Mouse (Mus musculus) erythroblast, embryonic 14.5 days (primary cell): ENCODE data around the gene Acvr1. TPM values are rescaled to one million over a fixed set of nuclear protein-coding genes. Genes with fewer than 3 reads are reported as not detected.

Experiments
- H3K27me3 ChIP-seq: 2 replicates; pipeline ENCODE4 v1.6.1; 2012; ENCODE audit warnings: inconsistent platforms; ENCODE audit not compliant: control insufficient read depth
- H3K36me3 ChIP-seq: 2 replicates; pipeline ENCODE4 v1.6.1; 2012; ENCODE audit warnings: mild to moderate bottlenecking, inconsistent platforms; ENCODE audit not compliant: control insufficient read depth
- H3K4me1 ChIP-seq: 2 replicates; pipeline ENCODE4 v1.6.1; 2012; ENCODE audit warnings: inconsistent platforms; ENCODE audit not compliant: control insufficient read depth
- H3K4me3 ChIP-seq: replicated peaks from 2 replicates; pipeline ENCODE3; 2012; ENCODE audit warnings: moderate library complexity, mild to moderate bottlenecking, inconsistent platforms
- H3K9me3 ChIP-seq: 2 replicates; pipeline ENCODE4 v1.6.1; 2012; ENCODE audit warnings: low read length, inconsistent platforms, mixed read lengths; ENCODE audit not compliant: control insufficient read depth
- GATA1 ChIP-seq: IDR thresholded peaks from 2 replicates; pipeline ENCODE4 v1.6.1; 2012; ENCODE audit warnings: low read length, inconsistent platforms, mixed read lengths
- TAL1 ChIP-seq: IDR thresholded peaks from 3 replicates; pipeline ENCODE4 v1.6.1; 2012; ENCODE audit warnings: low read length, inconsistent platforms, mixed read lengths
- polyA plus RNA-seq: library from polyadenylated mRNA; stranded (reverse); fragments of >175 nt; gene quantifications from 2 replicates; pipeline ENCODE4 v1.2.3, GENCODE M21; 2012

Gene Acvr1
- polyA plus RNA-seq, 1 experiment, result not detected

GRCm38 (mm10) chr2:58595350-58595749 is 28.4 kb upstream of the Acvr1 start:
- TF ChIP-seq GATA1 (no peak), TAL1 (no peak)
- H3K36me3 ChIP-seq, result no peaks in the 10 kb centered on the region
- H3K4me3 ChIP-seq, result no peak overlapping the region
- H3K9me3 ChIP-seq, result no peaks in the 10 kb centered on the region
- H3K27me3 ChIP-seq, result no peaks in the 10 kb centered on the region
- no peaks in the 10 kb centered on the region for H3K4me1 ChIP-seq

GRCm38 (mm10) chr2:58590055-58590454 is 23.1 kb upstream of the Acvr1 start:
- no peak for TF ChIP-seq GATA1
- Histone ChIP-seq H3K36me3 (no peaks in the 10 kb centered on the region), H3K9me3 (no peaks in the 10 kb centered on the region), H3K27me3 (no peaks in the 10 kb centered on the region), H3K4me1 (no peaks in the 10 kb centered on the region), H3K4me3 (no peak overlapping the region)

- Histone ChIP-seq H3K27me3 (no peaks in the 10 kb centered on the region), H3K4me1 (no peaks in the 10 kb centered on the region), H3K36me3 (no peaks in the 10 kb centered on the region), H3K4me3 (no peak overlapping the region), H3K9me3 (no peaks in the 10 kb centered on the region)
- TF ChIP-seq GATA1 (no peak), TAL1 (no peak)
These were observed 22.7 kb upstream of the Acvr1 start for GRCm38 (mm10) chr2:58589637-58590036.

GRCm38 (mm10) chr2:58586311-58586710 is 19.4 kb upstream of the Acvr1 start:
- TF ChIP-seq GATA1 (no peak), TAL1 (no peak)
- no peaks in the 10 kb centered on the region for H3K4me1 ChIP-seq
- H3K9me3 ChIP-seq, result no peaks in the 10 kb centered on the region
- no peak overlapping the region for H3K4me3 ChIP-seq
- no peaks in the 10 kb centered on the region for H3K36me3 ChIP-seq
- H3K27me3 ChIP-seq, result no peaks in the 10 kb centered on the region

- no peak for TF ChIP-seq TAL1
- TF ChIP-seq GATA1, result no peak
- Histone ChIP-seq H3K9me3 (peaks cover 3% of the 10 kb centered on the region; the same call in 1 of the 2 replicates), H3K36me3 (no peaks in the 10 kb centered on the region), H3K27me3 (peaks cover under 1% of the 10 kb centered on the region; the same call in 1 of the 2 replicates), H3K4me1 (no peaks in the 10 kb centered on the region), H3K4me3 (no peak overlapping the region)
These were observed 7.2 kb upstream of the Acvr1 start for GRCm38 (mm10) chr2:58574167-58574566.

- no peak for TF ChIP-seq GATA1
- TF ChIP-seq TAL1, result no peak
- peaks cover 3% of the 10 kb centered on the region; the same call in 1 of the 2 replicates for H3K9me3 ChIP-seq
- no peak overlapping the region for H3K4me3 ChIP-seq
These were observed 2.1 kb upstream of the Acvr1 start for GRCm38 (mm10) chr2:58568841-58569645.

GRCm38 (mm10) chr2:58567866-58568719 is 1.1 kb upstream of the Acvr1 start:
- no peak overlapping the region for H3K4me3 ChIP-seq
- TF ChIP-seq TAL1 (no peak), GATA1 (no peak)
- H3K4me1 ChIP-seq, result no peaks in the 10 kb centered on the region; the same call in 1 of the 2 replicates
- no peaks in the 10 kb centered on the region for H3K36me3 ChIP-seq
- peaks cover 3% of the 10 kb centered on the region; the same call in 1 of the 2 replicates for H3K9me3 ChIP-seq
- H3K27me3 ChIP-seq, result peaks cover 44% of the 10 kb centered on the region

More at GRCm38 (mm10) chr2:58568841-58569645, 2.1 kb upstream of the Acvr1 start:
- Histone ChIP-seq H3K4me1 (no peaks in the 10 kb centered on the region; the same call in 1 of the 2 replicates), H3K27me3 (peaks cover 44% of the 10 kb centered on the region), H3K36me3 (no peaks in the 10 kb centered on the region)

- TF ChIP-seq TAL1 (no peak), GATA1 (no peak)
- no peaks in the 10 kb centered on the region for H3K36me3 ChIP-seq
- H3K9me3 ChIP-seq, result peaks cover 3% of the 10 kb centered on the region; the same call in 1 of the 2 replicates
- H3K4me3 ChIP-seq, result peak overlapping the region; percentile 61
- H3K27me3 ChIP-seq, result peaks cover 44% of the 10 kb centered on the region
- H3K4me1 ChIP-seq, result no peaks in the 10 kb centered on the region; the same call in 1 of the 2 replicates
These were observed 419 bp downstream of the Acvr1 start for GRCm38 (mm10) chr2:58566410-58567065.

- Histone ChIP-seq H3K4me1 (no peaks in the 10 kb centered on the region; the same call in 1 of the 2 replicates), H3K4me3 (peak overlapping the region; percentile 61), H3K36me3 (no peaks in the 10 kb centered on the region), H3K9me3 (no peaks in the 10 kb centered on the region), H3K27me3 (peaks cover 44% of the 10 kb centered on the region)
- TF ChIP-seq TAL1 (no peak), GATA1 (no peak)
These were observed 928 bp downstream of the Acvr1 start for GRCm38 (mm10) chr2:58566049-58566409.
